In genomic region chr8:123628968-123629755, GRCm38 (mm10) we compare ENCODE assay signal across 8 mouse cellular contexts. TPM values are rescaled to one million over a fixed set of nuclear protein-coding genes. Genes with fewer than 3 reads are reported as not detected.
DNase-seq lines count a peak whose midpoint lies in the region; ATAC-seq and TF ChIP-seq lines count a peak whose summit lies in the region.

No protein-coding gene starts in this region.

- 12% methylated on average over 19 of the region's 19 CpGs for WGBS in forebrain, embryonic 16.5 days
- 7% methylated on average over 19 of the region's 19 CpGs for WGBS in lung, embryonic 15.5 days
- WGBS in olfactory bulb, adult 2 months, result 9% methylated on average over 19 of the region's 19 CpGs

- TF ChIP-seq CTCF in Patski (IDR thresholded peaks at IDR 0.05), result peak; percentile 88
- TF ChIP-seq CTCF in layer of hippocampus, adult 2 months (conservative IDR thresholded peaks at IDR 0.05), result peak; percentile 84
- TF ChIP-seq CTCF in olfactory bulb, adult 2 months (IDR thresholded peaks at IDR 0.05; ENCODE audit: insufficient read depth, low read depth, low read length), result peak; percentile 50

- H3K9me3 ChIP-seq in forebrain, embryonic 16.5 days (ENCODE audit: control insufficient read depth, low read length), result no peaks in the 10 kb centered on the region
- H3K9me3 ChIP-seq in lung, embryonic 15.5 days, result no peaks in the 10 kb centered on the region

- H3K4me1 ChIP-seq in forebrain, embryonic 16.5 days (replicated peaks; ENCODE audit: control insufficient read depth, insufficient read depth, low read length), result peaks cover 10% of the 10 kb centered on the region
- peaks cover 9% of the 10 kb centered on the region for H3K4me1 ChIP-seq in lung, embryonic 15.5 days
- peaks cover 13% of the 10 kb centered on the region for H3K4me1 ChIP-seq in olfactory bulb, adult 2 months (ENCODE audit: control insufficient read depth, insufficient read depth, low read length)

- no peak overlapping the region for H3K27ac ChIP-seq in forebrain, embryonic 16.5 days (ENCODE audit: low read length)
- no peak overlapping the region for H3K27ac ChIP-seq in layer of hippocampus, adult 2 months
- no peak overlapping the region for H3K27ac ChIP-seq in lung, embryonic 15.5 days
- H3K27ac ChIP-seq in olfactory bulb, adult 2 months (ENCODE audit: insufficient read depth, low read depth, low read length), result no peak overlapping the region

- in situ Hi-C loops in Patski (cut with MboI; ENCODE audit: low pct_unique_long_range_greater_than_20kb), result no loop called here

- CTCF ChIA-PET in Patski (lab: Charles Lee), result interaction anchor here (1.0 to 4.2 kb wide), 9 partner anchors 16 to 155 kb away, joined by 3 to 30 read pairs (median 4); partner anchors contain the start of gene Gas8

- peak; percentile 45 for ATAC-seq in Patski
- peak; percentile 69; the same call in 1 of the 2 replicates for ATAC-seq in forebrain, embryonic 16.5 days
- no peak for ATAC-seq in lung, embryonic 15.5 days (ENCODE audit: borderline replicate concordance, extremely low read depth, low FRiP score, low TSS enrichment)
- ATAC-seq in activated CD4-positive, CD25-positive, alpha-beta regulatory T cell, adult 4 months, result no peak

- peak overlapping the region; percentile 71 for H3K4me2 ChIP-seq in forebrain, embryonic 16.5 days (ENCODE audit: low read length)
- H3K4me2 ChIP-seq in lung, embryonic 15.5 days, result peak overlapping the region; percentile 51

- no peak for DNase-seq in Patski (ENCODE audit: low read depth, low spot score)
- DNase-seq in cerebellum, adult 18-20 months, result peak; percentile 77 to 84
- DNase-seq in heart, postnatal 36 days, result peak; percentile 78 to 80
- DNase-seq in layer of hippocampus, adult 2 months (ENCODE audit: low spot score in 2 of 2), result peak; percentile 60 to 80

- peak overlapping the region; percentile 42 for H3K4me3 ChIP-seq in forebrain, embryonic 16.5 days (replicated peaks; ENCODE audit: low read length)
- peak overlapping the region; percentile 40 for H3K4me3 ChIP-seq in layer of hippocampus, adult 2 months
- peak overlapping the region; percentile 28 for H3K4me3 ChIP-seq in lung, embryonic 15.5 days
- peak overlapping the region; percentile 19 for H3K4me3 ChIP-seq in olfactory bulb, adult 2 months (ENCODE audit: insufficient read depth, low read depth, low read length)

- H3K27me3 ChIP-seq in Patski, result peaks cover 3% of the 10 kb centered on the region
- H3K27me3 ChIP-seq in forebrain, embryonic 16.5 days (replicated peaks; ENCODE audit: control insufficient read depth, insufficient read depth, low read length), result peaks cover 10% of the 10 kb centered on the region
- H3K27me3 ChIP-seq in lung, embryonic 15.5 days, result peaks cover 42% of the 10 kb centered on the region

- H3K36me3 ChIP-seq in forebrain, embryonic 16.5 days (ENCODE audit: control insufficient read depth, insufficient read depth), result no peaks in the 10 kb centered on the region
- no peaks in the 10 kb centered on the region for H3K36me3 ChIP-seq in lung, embryonic 15.5 days

- intact Hi-C loops in heart, postnatal 36 days (cut with DNase I), result no loop called here

- POLR2A ChIA-PET in Patski (lab: Charles Lee), result no interaction called here

- TF ChIP-seq POLR2A in olfactory bulb, adult 2 months (IDR thresholded peaks at IDR 0.05; ENCODE audit: insufficient read depth, low read depth, low read length), result no peak

- H3K9ac ChIP-seq in forebrain, embryonic 16.5 days (replicated peaks; ENCODE audit: low read depth, low read length), result no peak overlapping the region
- no peak overlapping the region for H3K9ac ChIP-seq in lung, embryonic 15.5 days

RNA-seq across cellular contexts. Expression of gene Rhou, which starts 24.6 kb away (rescaled TPM):
- 73.3 TPM for polyA plus RNA-seq in Patski (2021)
- polyA plus RNA-seq in forebrain, embryonic 16.5 days (2015; fragmentation: Nextera tagmentation; extraction: Ambion mirVana), result 8.8 and 9.5 TPM in 2 replicates
- total RNA-seq in heart, postnatal 36 days (2021), result 1 to 10 TPM; 6.6 to 8.3 TPM
- 10 to 100 TPM; 43.9 to 44.7 TPM for total RNA-seq in layer of hippocampus, adult 2 months (2021)
- 7.9 and 9.3 TPM in 2 replicates for polyA plus RNA-seq in lung, embryonic 15.5 days (2015; fragmentation: Nextera tagmentation; extraction: Ambion mirVana)
- polyA plus RNA-seq in olfactory bulb, adult 2 months (2012; ENCODE audit: insufficient read depth, insufficient read length, low replicate concordance, missing spikeins), result not detected in 2 replicates
- polyA plus RNA-seq in activated CD4-positive, CD25-positive, alpha-beta regulatory T cell, adult 4 months (2017; shearing (Covaris generic)), result not detected

Comparison
In these comparisons a context has a peak if more than half of its experiments do, and no peak if none do; other contexts are left out.
1. ATAC-seq: peak in Patski (single experiment) and forebrain, embryonic 16.5 days (single experiment); none in lung, embryonic 15.5 days (single experiment) and activated CD4-positive, CD25-positive, alpha-beta regulatory T cell, adult 4 months (single experiment).
2. Peak in every context shown above with its lines, with median percentiles within 50 percentile points of each other: CTCF ChIP-seq and H3K4me3 ChIP-seq.